Mouse (Mus musculus): ENCODE results near the gene BC030867. TPM values are rescaled to one million over a fixed set of nuclear protein-coding genes. Genes with fewer than 3 reads are reported as not detected.

Gene BC030867
- polyA plus RNA-seq, 1 experiment from 2014 or later = 23.5 TPM

GRCm38 (mm10) chr11:102291051-102291535 lies 42.4 kb downstream of the BC030867 start:
- Histone ChIP-seq H3K4me2 (no peak overlapping the region), H3K27ac (no peak overlapping the region), H3K4me1 (replicated peaks) (peaks cover 24% of the 10 kb centered on the region), H3K27me3 (no peaks in the 10 kb centered on the region), H3K9ac (replicated peaks) (no peak overlapping the region), H3K4me3 (replicated peaks) (no peak overlapping the region), H3K36me3 (peaks cover 77% of the 10 kb centered on the region), H3K9me3 (no peaks in the 10 kb centered on the region)
- ATAC-seq (ENCODE audit: insufficient number of reproducible peaks, insufficient read depth, low FRiP score, low TSS enrichment, low read depth) = no peak
- WGBS = 90% methylated on average over 11 of the region's 11 CpGs

- WGBS = 95% methylated on average over 13 of the region's 13 CpGs
- Histone ChIP-seq H3K4me3 (replicated peaks) (no peak overlapping the region), H3K27ac (no peak overlapping the region), H3K9ac (replicated peaks) (no peak overlapping the region), H3K9me3 (no peaks in the 10 kb centered on the region), H3K27me3 (no peaks in the 10 kb centered on the region), H3K4me2 (0 out of 2 replicates have a peak overlapping the region, but pooled peaks have one; percentile 91), H3K36me3 (peaks cover 58% of the 10 kb centered on the region), H3K4me1 (replicated peaks) (peaks cover 23% of the 10 kb centered on the region)
- ATAC-seq (ENCODE audit: insufficient number of reproducible peaks, insufficient read depth, low FRiP score, low TSS enrichment, low read depth) = no peak
Observed at GRCm38 (mm10) chr11:102293971-102294370, 45.3 kb downstream of the BC030867 start.

DNA sequence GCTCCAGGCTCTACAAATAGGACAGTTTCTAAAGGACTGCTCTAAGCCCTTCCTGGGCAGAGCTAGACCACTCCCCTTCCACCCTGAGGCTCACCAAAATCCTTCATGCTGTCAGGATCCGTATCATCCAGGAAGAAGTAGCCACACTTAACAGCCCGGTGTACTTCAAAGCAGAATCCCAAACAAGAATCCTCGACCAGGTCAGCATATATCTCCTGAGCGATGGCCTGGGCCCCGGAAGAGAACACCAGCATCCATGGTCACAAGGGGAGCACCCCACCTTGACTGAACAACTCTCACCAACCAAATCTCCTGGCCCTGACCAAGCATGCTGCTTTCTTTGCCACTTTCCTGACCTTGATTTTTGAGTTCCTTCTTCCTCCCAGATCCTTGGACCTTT lies 45.7 kb downstream of the BC030867 start:
- H3K9me3 ChIP-seq = no peaks in the 10 kb centered on the region
- WGBS = 78% methylated on average over 5 of the region's 5 CpGs
- H3K4me1 ChIP-seq (replicated peaks) = peaks cover 23% of the 10 kb centered on the region
- H3K27me3 ChIP-seq = no peaks in the 10 kb centered on the region
- H3K4me3 ChIP-seq (replicated peaks) = no peak overlapping the region
- ATAC-seq (ENCODE audit: insufficient number of reproducible peaks, insufficient read depth, low FRiP score, low TSS enrichment, low read depth) = no peak
- H3K27ac ChIP-seq = peak overlapping the region; percentile 99
- H3K9ac ChIP-seq (replicated peaks) = 0 out of 2 replicates have a peak overlapping the region, but pooled peaks have one; percentile 18
- peaks cover 54% of the 10 kb centered on the region for H3K36me3 ChIP-seq
- H3K4me2 ChIP-seq = peak overlapping the region; percentile 91

DNA sequence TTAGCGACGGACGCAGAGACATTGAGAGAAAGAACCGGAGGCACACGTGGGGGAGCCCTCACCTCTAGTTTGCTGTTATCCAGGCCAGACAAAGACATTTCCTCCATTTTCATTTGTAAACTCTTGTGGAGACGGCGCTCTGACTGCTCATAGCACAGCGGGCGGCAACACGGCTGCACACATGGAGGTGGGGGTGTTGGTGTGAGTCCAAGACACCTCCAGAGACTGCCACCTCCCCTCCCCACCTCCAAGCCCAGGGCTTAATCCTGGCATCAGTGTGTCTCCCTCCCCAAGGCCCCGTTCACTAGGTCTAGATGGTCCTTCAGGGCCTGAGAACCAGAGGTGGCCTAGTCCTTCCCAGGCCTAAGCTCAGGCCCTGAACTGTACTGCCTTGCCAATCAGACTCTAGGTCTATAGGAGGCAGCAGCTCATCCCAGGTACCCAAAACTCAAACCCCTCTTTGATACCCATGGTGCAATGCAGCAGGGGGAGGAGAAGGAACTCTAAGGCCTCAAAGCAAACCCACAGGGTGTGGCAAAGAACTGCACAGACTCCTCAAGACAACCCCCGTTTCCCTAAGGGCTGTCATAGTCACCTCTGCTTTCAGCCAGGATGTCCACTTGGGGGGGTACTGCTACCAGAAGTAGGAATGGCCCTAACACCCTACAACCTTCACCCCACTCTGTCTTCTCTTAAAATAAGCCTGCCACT lies 46.4 kb downstream of the BC030867 start:
- Histone ChIP-seq H3K4me1 (replicated peaks) (peaks cover 23% of the 10 kb centered on the region), H3K4me3 (replicated peaks) (peak overlapping the region; percentile 86), H3K36me3 (peaks cover 48% of the 10 kb centered on the region), H3K4me2 (peak overlapping the region; percentile 91), H3K9ac (replicated peaks) (peak overlapping the region; percentile 93), H3K27me3 (no peaks in the 10 kb centered on the region), H3K27ac (peak overlapping the region; percentile 99), H3K9me3 (no peaks in the 10 kb centered on the region)
- ATAC-seq (ENCODE audit: insufficient number of reproducible peaks, insufficient read depth, low FRiP score, low TSS enrichment, low read depth) = no peak
- WGBS = 75% methylated on average over 12 of the region's 12 CpGs

DNA sequence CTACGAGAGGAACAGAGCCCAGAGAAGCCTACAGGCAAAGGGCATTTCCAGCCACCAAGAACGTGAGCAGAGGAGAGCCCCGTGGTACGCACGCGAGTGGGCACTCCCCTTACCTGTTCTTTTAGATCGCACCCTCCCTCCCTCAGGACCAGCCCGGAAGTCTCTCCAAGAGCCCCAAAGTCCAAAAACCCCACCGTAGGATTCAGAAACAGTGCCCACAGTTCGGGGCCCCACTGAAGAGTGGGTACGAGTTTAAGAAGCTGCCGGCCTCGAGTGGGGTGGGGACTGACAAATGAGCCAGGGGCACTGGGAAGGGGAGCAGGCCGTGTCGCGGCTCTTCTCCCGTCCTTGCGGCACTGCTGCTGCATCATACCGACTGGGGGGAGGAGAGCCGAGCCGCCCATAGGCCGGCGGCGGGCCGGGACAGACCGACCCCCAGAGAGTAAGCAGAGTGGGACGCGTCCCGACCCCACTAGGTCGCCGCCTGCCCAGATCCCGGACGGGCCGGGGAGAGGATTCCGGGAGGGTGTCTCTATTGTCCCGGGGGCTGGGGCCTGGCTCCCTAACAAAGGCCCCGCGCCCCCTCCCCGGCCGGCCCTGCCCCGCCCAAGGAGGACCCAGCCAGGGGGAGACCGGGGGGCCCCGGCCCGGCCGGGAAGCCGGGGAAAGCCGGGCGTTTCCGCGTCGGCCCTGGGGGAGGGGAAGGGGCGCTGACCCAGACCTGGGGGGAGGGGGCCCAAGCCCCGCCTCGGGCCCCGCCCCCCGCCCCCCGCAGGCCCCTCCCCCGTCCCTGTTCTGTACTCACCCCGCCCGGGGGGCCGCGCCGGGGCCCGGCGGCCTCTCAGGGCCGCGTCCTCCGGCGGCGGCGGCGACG lies 47.2 kb downstream of the BC030867 start:
- Histone ChIP-seq H3K9me3 (no peaks in the 10 kb centered on the region), H3K36me3 (peaks cover 40% of the 10 kb centered on the region), H3K4me3 (replicated peaks) (peak overlapping the region; percentile 86), H3K27me3 (no peaks in the 10 kb centered on the region), H3K4me2 (peak overlapping the region; percentile 91), H3K9ac (replicated peaks) (peak overlapping the region; percentile 93), H3K4me1 (replicated peaks) (peaks cover 23% of the 10 kb centered on the region), H3K27ac (peak overlapping the region; percentile 99)
- WGBS = under 1% methylated on average over 40 of the region's 73 CpGs
- 0 out of 2 replicates have a peak, but pooled peaks have one; percentile 33 for ATAC-seq (ENCODE audit: insufficient number of reproducible peaks, insufficient read depth, low FRiP score, low TSS enrichment, low read depth)

DNA sequence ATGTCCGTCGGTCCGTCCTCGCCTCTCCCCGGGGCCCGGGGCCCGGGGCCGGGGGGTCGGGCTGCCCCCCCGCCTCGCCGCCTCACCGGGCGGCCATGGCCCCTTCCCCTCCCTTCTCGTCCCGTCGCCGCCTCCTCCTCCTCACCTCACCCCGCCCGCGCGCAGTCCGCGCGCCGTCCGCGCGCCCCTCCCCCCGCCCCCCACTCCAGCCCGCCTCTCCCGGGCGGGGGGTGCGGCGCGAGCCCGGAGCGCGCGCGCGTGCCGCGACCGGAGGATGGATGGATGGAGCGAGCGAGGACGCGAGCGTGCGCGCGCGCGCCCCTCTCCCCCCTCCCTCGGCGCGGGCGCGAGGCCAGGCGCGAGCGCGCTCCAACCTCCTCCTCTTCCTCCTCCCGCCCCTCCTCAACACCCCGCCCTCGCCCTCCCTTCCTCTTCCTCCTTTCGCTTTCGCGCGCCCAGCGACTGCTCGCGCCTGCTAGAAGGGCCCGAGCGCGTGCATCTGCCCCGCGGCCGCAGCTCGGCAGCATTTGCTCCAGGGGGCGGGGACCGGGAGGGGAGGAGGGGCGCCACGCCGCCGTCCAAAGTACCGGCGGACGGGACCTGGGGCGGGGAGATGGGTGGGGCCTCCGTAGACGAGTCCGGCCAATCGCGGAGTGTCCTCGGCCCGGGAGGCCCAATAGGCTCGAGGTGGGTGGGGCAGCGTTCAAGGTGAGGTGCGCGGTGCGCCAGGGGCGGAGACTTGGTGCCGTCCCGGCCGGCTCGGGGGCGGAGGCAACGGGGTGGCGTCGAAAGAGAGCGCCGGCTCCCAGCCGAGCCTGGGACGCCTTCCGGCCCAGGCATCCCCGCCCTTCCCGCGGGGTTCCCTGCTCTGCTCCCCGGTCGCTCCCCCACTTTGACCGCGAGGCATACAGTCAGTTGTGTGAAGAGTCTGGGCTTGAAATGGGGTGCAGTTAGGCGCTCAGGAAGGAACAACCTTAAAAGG lies 48.1 kb downstream of the BC030867 start, which contains the start of gene Atxn7l3:
Gene Atxn7l3 (minus strand): TSS at position 141 of the 982 bp plus-strand sequence.
- Histone ChIP-seq H3K4me1 (replicated peaks) (peaks cover 23% of the 10 kb centered on the region), H3K9ac (replicated peaks) (peak within 1 kb of the TSS; percentile 93), H3K4me2 (peak within 1 kb of the TSS; percentile 91), H3K4me3 (replicated peaks) (peak within 1 kb of the TSS; percentile 86), H3K27me3 (no peaks in the 10 kb centered on the region), H3K9me3 (no peaks in the 10 kb centered on the region), H3K36me3 (peaks cover 30% of the 10 kb centered on the region), H3K27ac (peak within 1 kb of the TSS; percentile 99)
- peak; percentile 92 for ATAC-seq (ENCODE audit: insufficient number of reproducible peaks, insufficient read depth, low FRiP score, low TSS enrichment, low read depth)
- WGBS = under 1% methylated on average over 76 of the region's 125 CpGs

GRCm38 (mm10) chr11:102297577-102298556 lies 49.2 kb downstream of the BC030867 start:
- H3K4me2 ChIP-seq = peak overlapping the region; percentile 91
- H3K4me3 ChIP-seq (replicated peaks) = peak overlapping the region; percentile 86
- WGBS = 26% methylated on average over 27 of the region's 27 CpGs
- ATAC-seq (ENCODE audit: insufficient number of reproducible peaks, insufficient read depth, low FRiP score, low TSS enrichment, low read depth) = peak; percentile 40
- H3K27me3 ChIP-seq = no peaks in the 10 kb centered on the region
- peak overlapping the region; percentile 68 for H3K9ac ChIP-seq (replicated peaks)
- H3K36me3 ChIP-seq = peaks cover 19% of the 10 kb centered on the region
- H3K27ac ChIP-seq = peak overlapping the region; percentile 99
- no peaks in the 10 kb centered on the region for H3K9me3 ChIP-seq
- peaks cover 23% of the 10 kb centered on the region for H3K4me1 ChIP-seq (replicated peaks)

GRCm38 (mm10) chr11:102299839-102300238 lies 51.2 kb downstream of the BC030867 start:
- Histone ChIP-seq H3K4me1 (replicated peaks) (peaks cover 14% of the 10 kb centered on the region), H3K27ac (no peak overlapping the region), H3K4me2 (no peak overlapping the region), H3K4me3 (replicated peaks) (no peak overlapping the region), H3K9me3 (no peaks in the 10 kb centered on the region), H3K9ac (replicated peaks) (no peak overlapping the region), H3K27me3 (no peaks in the 10 kb centered on the region), H3K36me3 (peaks cover 3% of the 10 kb centered on the region; the same call in 1 of the 2 replicates)
- ATAC-seq (ENCODE audit: insufficient number of reproducible peaks, insufficient read depth, low FRiP score, low TSS enrichment, low read depth) = no peak
- WGBS = 6% methylated on average over 1 of the region's 1 CpGs

DNA sequence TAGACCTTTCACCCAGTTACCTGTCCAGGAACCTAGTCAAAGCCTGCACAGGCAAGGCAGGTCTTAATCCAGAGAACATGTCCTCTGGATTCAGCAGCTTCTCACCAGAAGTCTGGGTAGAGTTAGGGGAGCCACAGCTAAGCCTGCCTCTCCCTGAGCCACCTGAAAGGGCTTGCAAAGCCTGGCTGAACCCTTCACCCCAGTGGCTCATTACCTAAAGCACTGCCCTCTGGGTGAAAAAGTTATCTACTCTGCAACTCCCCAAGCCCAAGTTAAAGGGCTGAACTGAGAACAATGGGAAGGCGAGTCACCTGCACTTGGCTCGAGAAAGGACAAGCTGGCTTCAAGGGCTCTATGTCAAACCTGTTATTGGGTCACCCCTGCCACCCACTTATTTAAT lies 55.5 kb downstream of the BC030867 start:
- Histone ChIP-seq H3K36me3 (peaks cover 40% of the 10 kb centered on the region), H3K4me1 (replicated peaks) (peaks cover 6% of the 10 kb centered on the region), H3K9ac (replicated peaks) (no peak overlapping the region), H3K4me3 (replicated peaks) (no peak overlapping the region), H3K9me3 (no peaks in the 10 kb centered on the region), H3K27me3 (no peaks in the 10 kb centered on the region), H3K27ac (no peak overlapping the region), H3K4me2 (no peak overlapping the region)
- ATAC-seq (ENCODE audit: insufficient number of reproducible peaks, insufficient read depth, low FRiP score, low TSS enrichment, low read depth) = no peak
- 38% methylated on average over 2 of the region's 2 CpGs for WGBS
